Comparison of ENCODE assay signal across 22 mouse cellular contexts in the genomic region with DNA sequence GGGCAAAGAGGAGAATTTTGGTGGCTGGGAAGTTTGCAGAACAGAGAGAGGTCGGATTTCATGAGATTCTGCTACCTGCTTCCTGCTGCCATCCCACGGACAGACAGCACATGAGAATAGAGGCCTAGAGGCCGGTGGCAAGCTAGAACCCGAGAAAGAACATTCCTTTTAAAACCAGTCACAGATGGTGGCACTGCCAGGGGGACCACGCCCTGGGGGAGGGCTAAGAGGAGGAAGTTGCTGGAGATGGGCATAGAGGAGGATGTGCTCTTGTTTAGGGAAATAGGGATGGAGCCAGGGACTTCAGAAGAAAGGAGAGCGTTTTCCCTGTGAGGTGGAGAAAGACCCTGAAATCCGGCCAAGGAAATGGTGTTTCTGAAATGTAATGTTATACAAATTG. TPM values are rescaled to one million over a fixed set of nuclear protein-coding genes. Genes with fewer than 3 reads are reported as not detected.
DNase-seq lines count a peak whose midpoint lies in the region; ATAC-seq and TF ChIP-seq lines count a peak whose summit lies in the region.
"Had no signal": no experiment of that assay in that cellular context is flagged by ENCODE, and none has a peak within 500 bp of the region (broad histone marks: within the 10 kb centered on the region; RNA-seq: fewer than 3 reads in every experiment).

No protein-coding gene starts in this region.

- peaks cover 6% of the 10 kb centered on the region for H3K79me3 ChIP-seq in C2C12 (ENCODE audit: low read depth)

- peaks cover 32% of the 10 kb centered on the region for H3K4me1 ChIP-seq in kidney, embryonic 15.5 days
- H3K4me1 ChIP-seq in kidney, adult 2 months (ENCODE audit: control insufficient read depth, insufficient read depth, low read length): peaks cover 4% of the 10 kb centered on the region; the same call in 1 of the 2 replicates
- H3K4me1 ChIP-seq in bone marrow macrophage, adult 2 months (ENCODE audit: control insufficient read depth, insufficient read depth, low read length): peaks cover 58% of the 10 kb centered on the region
- H3K4me1 ChIP-seq: forebrain, embryonic 15.5 days; midbrain, embryonic 10.5 days had no signal

- peak overlapping the region; percentile 21 for H3ac ChIP-seq in C2C12 (ENCODE audit: control insufficient read depth, insufficient read length, low read depth)

- no peak for TF ChIP-seq CTCF in kidney, adult 2 months (conservative IDR thresholded peaks at IDR 0.05; ENCODE audit: insufficient read depth, insufficient read length, low read depth, low read length)
- TF ChIP-seq CTCF in C2C12 (IDR thresholded peaks at IDR 0.05; ENCODE audit: control insufficient read depth, insufficient read depth, insufficient read length): no peak
- no peak for TF ChIP-seq CTCF in bone marrow macrophage, adult 2 months (IDR thresholded peaks at IDR 0.05; ENCODE audit: low read depth, low read length)

- DNase-seq in kidney, adult 2 months: no peak
- no peak for DNase-seq in embryo, embryonic 11 days
- DNase-seq in left cerebral cortex, postnatal 10 days (ENCODE audit: extremely low spot score in 1 of 2, low spot score in 2 of 2): no peak
- DNase-seq: adrenal gland, adult 8-10 months; cerebellum, adult 18-20 months; cerebellum, postnatal 14 days; gastrocnemius, postnatal 10 days; liver; retina, postnatal 1 day; right cerebral cortex, postnatal 4 days; thymus, postnatal 14 days had no signal

- H3K4me2 ChIP-seq in kidney, embryonic 15.5 days: no peak overlapping the region
- H3K4me2 ChIP-seq: forebrain, embryonic 15.5 days; heart, embryonic 13.5 days; hindbrain, embryonic 12.5 days; liver, embryonic 15.5 days had no signal

- no peaks in the 10 kb centered on the region for H3K27me3 ChIP-seq in kidney, embryonic 15.5 days
- no peaks in the 10 kb centered on the region for H3K27me3 ChIP-seq in kidney, adult 2 months (replicated peaks; ENCODE audit: control insufficient read depth, insufficient read depth, low read length)
- no peaks in the 10 kb centered on the region for H3K27me3 ChIP-seq in C2C12 (ENCODE audit: control insufficient read depth, insufficient read depth, insufficient read length)
- H3K27me3 ChIP-seq: forebrain, embryonic 15.5 days; heart, embryonic 13.5 days; hindbrain, embryonic 12.5 days; liver, embryonic 15.5 days had no signal

- H3K79me2 ChIP-seq in C2C12 (ENCODE audit: control insufficient read depth, insufficient read depth): peaks cover 22% of the 10 kb centered on the region

- no peaks in the 10 kb centered on the region for H3K36me3 ChIP-seq in kidney, embryonic 15.5 days
- no peaks in the 10 kb centered on the region for H3K36me3 ChIP-seq in kidney, adult 2 months (ENCODE audit: control insufficient read depth, insufficient read depth, low read length)
- H3K36me3 ChIP-seq in C2C12 (ENCODE audit: control insufficient read depth, insufficient read depth): no peaks in the 10 kb centered on the region
- H3K36me3 ChIP-seq: forebrain, embryonic 15.5 days; heart, embryonic 13.5 days; hindbrain, embryonic 12.5 days; limb, embryonic 10.5 days; liver, embryonic 15.5 days; midbrain, embryonic 10.5 days had no signal

- no peak for TF ChIP-seq POLR2A in kidney, adult 2 months (IDR thresholded peaks at IDR 0.05; ENCODE audit: low read depth, low read length)
- TF ChIP-seq POLR2A in bone marrow macrophage, adult 2 months (IDR thresholded peaks at IDR 0.05; ENCODE audit: borderline replicate concordance, low read depth, low read length): no peak

- H3K4me3 ChIP-seq in kidney, embryonic 15.5 days (replicated peaks): no peak overlapping the region
- no peak overlapping the region for H3K4me3 ChIP-seq in kidney, adult 2 months (ENCODE audit: insufficient read depth, low read depth, low read length)
- peak overlapping the region; percentile 25 for H3K4me3 ChIP-seq in C2C12 (ENCODE audit: insufficient read depth, poor library complexity, severe bottlenecking)
- H3K4me3 ChIP-seq in bone marrow macrophage, adult 2 months (ENCODE audit: insufficient read depth, low read length): peak overlapping the region; percentile 14
- H3K4me3 ChIP-seq: forebrain, embryonic 15.5 days; heart, adult 2 months; heart, embryonic 13.5 days; hindbrain, embryonic 12.5 days; limb, embryonic 10.5 days; liver, embryonic 15.5 days; midbrain, embryonic 10.5 days had no signal

- peak overlapping the region; percentile 5; the same call in 1 of the 2 replicates for H3K27ac ChIP-seq in kidney, embryonic 15.5 days
- no peak overlapping the region for H3K27ac ChIP-seq in kidney, adult 2 months (ENCODE audit: insufficient read depth, low read depth, low read length)
- peak overlapping the region; percentile 77 for H3K27ac ChIP-seq in bone marrow macrophage, adult 2 months (ENCODE audit: insufficient read depth, low read depth, low read length)
- H3K27ac ChIP-seq: forebrain, embryonic 15.5 days; heart, adult 2 months; heart, embryonic 13.5 days; hindbrain, embryonic 12.5 days; limb, embryonic 10.5 days; liver, embryonic 15.5 days; midbrain, embryonic 10.5 days had no signal

- WGBS in kidney, embryonic 15.5 days: 40% methylated on average over 7 of the region's 7 CpGs
- 65% methylated on average over 7 of the region's 7 CpGs for WGBS in kidney, adult 2 months

- no peak for ATAC-seq in kidney, embryonic 15.5 days (replicated peaks; ENCODE audit: low FRiP score)
- ATAC-seq in monocyte, adult 5-6 weeks (replicated peaks; ENCODE audit: insufficient number of reproducible peaks, low FRiP score, low TSS enrichment, poor library complexity, severe bottlenecking): peak; percentile 75; the same call in 1 of the 2 replicates
- ATAC-seq: forebrain, embryonic 15.5 days had no signal

- H3K9me3 ChIP-seq in kidney, embryonic 15.5 days (replicated peaks): no peaks in the 10 kb centered on the region
- H3K9me3 ChIP-seq: forebrain, embryonic 15.5 days; heart, embryonic 13.5 days; hindbrain, embryonic 12.5 days; limb, embryonic 10.5 days; liver, embryonic 15.5 days; midbrain, embryonic 10.5 days had no signal

- no peak overlapping the region for H3K9ac ChIP-seq in kidney, embryonic 15.5 days
- H3K9ac ChIP-seq: forebrain, embryonic 15.5 days; heart, embryonic 13.5 days; hindbrain, embryonic 12.5 days; liver, embryonic 15.5 days had no signal

- intact Hi-C loops in left cerebral cortex, postnatal 10 days (cut with DNase I): no loop called here

TF ChIP-seq in C2C12, 6 proteins besides CTCF, POLR2A, EP300 and RAD21:
- no peak for TF ChIP-seq CEBPB (IDR thresholded peaks at IDR 0.05; ENCODE audit: low read depth)
- TF ChIP-seq MAX (IDR thresholded peaks at IDR 0.05): peak; percentile 20
- TF ChIP-seq MYOG (IDR thresholded peaks at IDR 0.05; ENCODE audit: control insufficient read depth, extremely low read depth, insufficient read length): no peak
- no peak for TF ChIP-seq MYOD1 (IDR thresholded peaks at IDR 0.05; ENCODE audit: control insufficient read depth, insufficient read length, low read depth)

RNA-seq across cellular contexts. Expression of gene Iqgap1, which starts 12.5 kb away (rescaled TPM):
- 95.2 and 95.3 TPM in 2 replicates for polyA plus RNA-seq in kidney, embryonic 15.5 days (2015; fragmentation: Nextera tagmentation; extraction: Ambion mirVana)
- polyA plus RNA-seq in kidney, adult 2 months (2012; rRNA removed): 38.1 and 42.0 TPM in 2 replicates
- polyA plus RNA-seq in C2C12 (2012; fragmentation: generic; extraction: Trizol): 82.7 TPM
- 243 and 284 TPM in 2 replicates for polyA plus RNA-seq in bone marrow macrophage, adult 2 months (2012; ENCODE audit: insufficient read depth, insufficient read length, missing spikeins)
- total RNA-seq in monocyte, adult 5-6 weeks (2017): 598 to 656 TPM (median 610 TPM) in 3 replicates
- total RNA-seq in left cerebral cortex, postnatal 10 days (2021): 10 to 100 TPM; 30.9 to 34.0 TPM

RNA-seq across cellular contexts. Expression of gene Zscan2, which starts 22.5 kb away (rescaled TPM):
- 2.8 and 2.9 TPM in 2 replicates for polyA plus RNA-seq in kidney, embryonic 15.5 days (2015; fragmentation: Nextera tagmentation; extraction: Ambion mirVana)
- polyA plus RNA-seq in kidney, adult 2 months (2012; rRNA removed): 5.2 and 5.4 TPM in 2 replicates
- 4.6 TPM for polyA plus RNA-seq in C2C12 (2012; fragmentation: generic; extraction: Trizol)
- 2.1 and 3.6 TPM in 2 replicates for polyA plus RNA-seq in bone marrow macrophage, adult 2 months (2012; ENCODE audit: insufficient read depth, insufficient read length, missing spikeins)
- total RNA-seq in monocyte, adult 5-6 weeks (2017): 6.9 to 12.1 TPM (median 9.2 TPM) in 3 replicates
- 10 to 100 TPM; 12.5 to 14.2 TPM for total RNA-seq in left cerebral cortex, postnatal 10 days (2021)

Comparison
In these comparisons a context has a peak if more than half of its experiments do, and no peak if none do; other contexts are left out.
1. H3K4me3 ChIP-seq: peak in C2C12 (single experiment) and bone marrow macrophage, adult 2 months (single experiment); none in kidney, embryonic 15.5 days (single experiment) and kidney, adult 2 months (single experiment).